Mouse (Mus musculus) small intestine, adult 2 months (tissue): ENCODE results near the gene Gm20219.

Source experiments
- CTCF ChIP-seq: fragments of 200-500 bp; IDR thresholded peaks from 2 replicates; pipeline ENCODE4 v1.5.1; 2012; ENCODE audit warnings: low read depth, mild to moderate bottlenecking, control low read depth, inconsistent platforms, low read length, moderate library complexity, mixed read lengths; ENCODE audit not compliant: insufficient replicate concordance, insufficient read length; ENCODE audit errors: extremely low read depth
- POLR2A ChIP-seq: fragments of 200-500 bp; IDR thresholded peaks from 2 replicates; pipeline ENCODE4 v1.6.1; 2012; ENCODE audit warnings: low read depth, mild to moderate bottlenecking, control low read depth, inconsistent platforms, low read length, moderate library complexity

- no peak for TF ChIP-seq POLR2A
- no peak for TF ChIP-seq CTCF
These were observed 18.0 kb upstream of the Gm20219 start for GRCm38 (mm10) chr17:56572154-56572553.
